Mouse (Mus musculus): ENCODE measurements around the gene Wdr11.

DNA sequence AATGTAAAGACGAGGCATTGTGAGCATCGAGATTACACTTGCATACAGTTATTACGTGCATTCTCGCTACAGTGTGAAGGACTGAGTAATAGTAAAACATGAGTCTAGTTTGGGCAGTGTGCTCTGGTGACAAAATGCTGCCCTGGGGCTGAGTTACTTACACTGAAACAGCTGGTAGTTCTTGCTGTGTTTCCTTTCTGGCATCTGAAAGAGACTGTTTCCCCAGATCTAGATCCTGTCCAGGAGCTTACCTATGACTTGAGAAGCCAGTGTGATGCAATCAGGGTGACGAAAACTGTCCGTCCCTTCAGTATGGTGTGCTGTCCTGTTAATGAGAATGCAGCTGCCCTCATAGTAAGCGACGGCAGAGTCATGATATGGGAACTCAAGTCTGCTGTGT is 14.6 kb downstream of the Wdr11 start:
- TF ChIP-seq CTCF (conservative IDR thresholded peaks at IDR 0.05; ENCODE audit: low read length) (no peak), POU5F1 (IDR thresholded peaks at IDR 0.05; ENCODE audit: borderline replicate concordance, low read length) (no peak)
